Mouse (Mus musculus) limb, embryonic 11.5 days (tissue): ENCODE data around the gene Ankrd1. TPM values are rescaled to one million over a fixed set of nuclear protein-coding genes. Genes with fewer than 3 reads are reported as not detected.

ENCODE experiments used
- ATAC-seq: fragments of 200-750 bp; cut with Nextera tagmentation; 2 replicates; pipeline ENCODE4 v1.8.0; 2017; ENCODE audit warnings: low read depth; ENCODE audit not compliant: insufficient number of reproducible peaks, low FRiP score, low TSS enrichment
- DNase-seq: peaks from one replicate; pipeline ENCODE4 v3.0.0-alpha.2; 2015; ENCODE audit warnings: low spot score
- H3K27ac ChIP-seq: fragments of 300-500 bp; sonication (generic); replicated peaks from 2 replicates; pipeline ENCODE4 v1.5.1; 2014; ENCODE audit warnings: low read depth, mild to moderate bottlenecking, low read length
- H3K27me3 ChIP-seq: fragments of 300-500 bp; sonication (generic); 2 replicates; pipeline ENCODE4 v1.6.1; 2014; ENCODE audit warnings: mild to moderate bottlenecking, low read length, mixed read lengths; ENCODE audit not compliant: control insufficient read depth, insufficient read depth
- H3K36me3 ChIP-seq: fragments of 300-500 bp; sonication (generic); 2 replicates; pipeline ENCODE4 v1.6.1; 2014; ENCODE audit warnings: mild to moderate bottlenecking, low read length, moderate library complexity, mixed read lengths; ENCODE audit not compliant: control insufficient read depth, insufficient read depth
- H3K4me1 ChIP-seq: fragments of 300-500 bp; sonication (generic); 2 replicates; pipeline ENCODE4 v1.6.1; 2014; ENCODE audit warnings: low read length, mixed read lengths; ENCODE audit not compliant: control insufficient read depth, insufficient read depth
- H3K4me2 ChIP-seq: fragments of 300-500 bp; sonication (generic); 2 replicates; pipeline ENCODE4 v1.6.1; 2014; ENCODE audit warnings: low read depth, mild to moderate bottlenecking, moderate library complexity; ENCODE audit not compliant: severe bottlenecking
- H3K4me3 ChIP-seq: fragments of 300-500 bp; sonication (generic); 2 replicates; pipeline ENCODE4 v1.5.1; 2014; ENCODE audit warnings: low read depth, low read length
- H3K9ac ChIP-seq: fragments of 300-500 bp; sonication (generic); 2 replicates; pipeline ENCODE4 v1.6.1; 2014; ENCODE audit warnings: mild to moderate bottlenecking, low read length
- H3K9me3 ChIP-seq: fragments of 300-500 bp; sonication (generic); 2 replicates; pipeline ENCODE4 v1.6.1; 2016; ENCODE audit warnings: low read length; ENCODE audit not compliant: control insufficient read depth
- WGBS: fragments of 180-500 bp; shearing (Covaris S2); extraction: QIAGEN DNeasy Blood & Tissue Kit; methylation state at CpG from one replicate; pipeline ENCODE4 v1.1.7; 2014; 5-methylcytosine and 5-hydroxymethylcytosine counted together
- polyA plus RNA-seq: library from polyadenylated mRNA; unstranded; fragments of >200 nt; fragmentation: Nextera tagmentation; extraction: Ambion mirVana; gene quantifications from 2 replicates; pipeline ENCODE4 v1.2.1, GENCODE M21; 2014

Ankrd1 gene
- polyA plus RNA-seq, result 0.80 and 0.99 TPM in 2 replicates

GRCm38 (mm10) chr19:36119783-36120471, at the start of gene Ankrd1:
Gene Ankrd1, minus strand, starts transcription at chr19:36120099.
- no peak for ATAC-seq
- Histone ChIP-seq H3K4me3 (no peak within 1 kb of the TSS), H3K4me2 (no peak within 1 kb of the TSS), H3K9me3 (no peaks in the 10 kb centered on the region), H3K27ac (no peak within 1 kb of the TSS), H3K4me1 (no peaks in the 10 kb centered on the region), H3K27me3 (no peaks in the 10 kb centered on the region), H3K9ac (no peak within 1 kb of the TSS), H3K36me3 (no peaks in the 10 kb centered on the region)
- DNase-seq, result no peak
- 87% methylated on average over 14 of the region's 14 CpGs for WGBS

DNA sequence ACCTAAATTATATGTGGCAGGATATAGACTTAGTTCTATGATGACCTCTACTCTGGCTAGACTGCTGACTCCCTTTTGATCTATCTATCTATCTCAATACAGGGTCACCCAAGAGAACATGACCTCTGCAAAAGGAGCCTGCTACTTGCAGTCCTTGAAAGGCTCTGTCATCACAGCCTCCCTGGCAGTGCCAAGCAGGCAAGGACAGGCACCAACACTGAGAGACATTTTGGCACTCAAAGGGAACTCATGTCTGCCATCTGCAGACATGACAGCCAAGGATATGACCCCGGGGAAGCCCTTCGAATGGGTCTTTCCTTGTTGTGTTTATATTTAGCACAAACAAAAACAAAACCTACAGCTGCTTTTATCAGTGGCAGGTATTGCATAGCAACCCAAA, 49.2 kb upstream of the Ankrd1 start:
- ATAC-seq, result no peak
- WGBS, result 92% methylated on average over 2 of the region's 2 CpGs

GRCm38 (mm10) chr19:36168121-36168520, 48.2 kb upstream of the Ankrd1 start:
- H3K4me2 ChIP-seq, result no peak overlapping the region
- 78% methylated on average over 4 of the region's 4 CpGs for whole genome bisulfite sequencing
- no peaks in the 10 kb centered on the region for H3K9me3 ChIP-seq
- H3K4me3 ChIP-seq, result no peak overlapping the region
- H3K4me1 ChIP-seq, result no peaks in the 10 kb centered on the region
- no peak overlapping the region for H3K9ac ChIP-seq
- DNase-seq (no peak), ATAC-seq (no peak)
- no peaks in the 10 kb centered on the region for H3K27me3 ChIP-seq
- no peaks in the 10 kb centered on the region for H3K36me3 ChIP-seq
- no peak overlapping the region for H3K27ac ChIP-seq

More for the DNA sequence above, 49.2 kb upstream of the Ankrd1 start:
- Histone ChIP-seq H3K9ac (no peak overlapping the region), H3K27ac (no peak overlapping the region), H3K4me1 (no peaks in the 10 kb centered on the region), H3K27me3 (no peaks in the 10 kb centered on the region), H3K36me3 (no peaks in the 10 kb centered on the region), H3K4me2 (no peak overlapping the region), H3K9me3 (no peaks in the 10 kb centered on the region), H3K4me3 (no peak overlapping the region)
- DNase-seq, result no peak

DNA sequence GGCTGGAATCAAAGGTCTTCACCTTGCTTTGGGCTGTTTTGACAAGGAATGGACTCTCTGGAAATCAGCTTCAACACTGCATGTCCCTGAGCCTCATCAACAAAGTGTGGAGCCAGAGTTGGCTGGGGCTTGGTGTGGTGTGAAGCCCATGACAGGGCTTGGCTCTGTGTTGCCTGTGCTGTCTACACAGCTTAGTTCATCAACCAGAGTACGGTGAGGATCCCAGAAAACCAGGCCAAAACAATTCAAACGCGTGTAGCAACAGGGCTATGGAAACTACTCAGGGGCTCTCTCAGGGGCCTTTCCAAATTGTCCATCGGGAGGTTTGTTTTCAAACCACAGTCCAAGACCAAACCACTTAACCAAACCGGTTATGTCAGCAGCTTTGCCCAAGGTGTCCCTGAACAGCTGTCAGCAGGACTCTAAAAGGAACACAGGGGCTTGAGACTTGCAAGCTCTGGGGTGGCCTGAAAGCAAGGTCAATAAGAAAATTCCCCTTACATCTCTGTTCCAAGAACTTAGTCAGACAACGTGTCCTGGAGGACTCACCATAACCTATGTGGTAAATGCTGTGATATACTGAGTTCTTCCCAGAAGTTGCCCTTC, 47.5 kb upstream of the Ankrd1 start:
- Histone ChIP-seq H3K36me3 (no peaks in the 10 kb centered on the region), H3K4me3 (no peak overlapping the region), H3K27me3 (no peaks in the 10 kb centered on the region), H3K9me3 (no peaks in the 10 kb centered on the region), H3K9ac (no peak overlapping the region), H3K4me1 (no peaks in the 10 kb centered on the region), H3K4me2 (no peak overlapping the region), H3K27ac (no peak overlapping the region)
- ATAC-seq (no peak), DNase-seq (no peak)
- 86% methylated on average over 6 of the region's 6 CpGs for WGBS

- Histone ChIP-seq H3K4me3 (no peak overlapping the region), H3K9ac (no peak overlapping the region), H3K27me3 (no peaks in the 10 kb centered on the region), H3K27ac (no peak overlapping the region), H3K9me3 (no peaks in the 10 kb centered on the region), H3K36me3 (no peaks in the 10 kb centered on the region), H3K4me1 (no peaks in the 10 kb centered on the region), H3K4me2 (no peak overlapping the region)
- WGBS, result 87% methylated on average over 6 of the region's 6 CpGs
- DNase-seq (no peak), ATAC-seq (no peak)
Measured at GRCm38 (mm10) chr19:36166401-36167160, 46.7 kb upstream of the Ankrd1 start.

GRCm38 (mm10) chr19:36165351-36165750, 45.5 kb upstream of the Ankrd1 start:
- Histone ChIP-seq H3K4me3 (no peak overlapping the region), H3K9ac (no peak overlapping the region), H3K4me2 (no peak overlapping the region), H3K36me3 (no peaks in the 10 kb centered on the region), H3K9me3 (no peaks in the 10 kb centered on the region), H3K4me1 (no peaks in the 10 kb centered on the region), H3K27ac (no peak overlapping the region), H3K27me3 (no peaks in the 10 kb centered on the region)
- no peak for DNase-seq
- ATAC-seq, result no peak
- WGBS, result 36% methylated on average over 4 of the region's 4 CpGs

GRCm38 (mm10) chr19:36150241-36151007, 30.5 kb upstream of the Ankrd1 start:
- Histone ChIP-seq H3K4me1 (no peaks in the 10 kb centered on the region), H3K27ac (no peak overlapping the region), H3K4me2 (no peak overlapping the region), H3K4me3 (no peak overlapping the region), H3K9me3 (no peaks in the 10 kb centered on the region), H3K9ac (no peak overlapping the region), H3K27me3 (no peaks in the 10 kb centered on the region), H3K36me3 (no peaks in the 10 kb centered on the region)
- DNase-seq (no peak), ATAC-seq (no peak)
- WGBS, result 76% methylated on average over 4 of the region's 4 CpGs

GRCm38 (mm10) chr19:36148578-36148977, 28.7 kb upstream of the Ankrd1 start:
- no peak overlapping the region for H3K9ac ChIP-seq
- H3K27me3 ChIP-seq, result no peaks in the 10 kb centered on the region
- no peaks in the 10 kb centered on the region for H3K9me3 ChIP-seq
- H3K36me3 ChIP-seq, result no peaks in the 10 kb centered on the region
- WGBS, result 87% methylated on average over 6 of the region's 6 CpGs
- H3K4me3 ChIP-seq, result no peak overlapping the region
- no peak for DNase-seq
- no peaks in the 10 kb centered on the region for H3K4me1 ChIP-seq
- no peak for ATAC-seq
- H3K27ac ChIP-seq, result no peak overlapping the region
- H3K4me2 ChIP-seq, result no peak overlapping the region
